Mouse (Mus musculus) liver, embryonic 14.5 days (tissue): Measurements from ENCODE around the gene Coro1b. TPM values are rescaled to one million over a fixed set of nuclear protein-coding genes. Genes with fewer than 3 reads are reported as not detected.

ENCODE experiments used
- ATAC-seq: fragments of 200-750 bp; cut with Nextera tagmentation; 2 replicates; pipeline ENCODE4 v1.8.0; 2017; ENCODE audit warnings: moderate number of reproducible peaks, mild to moderate bottlenecking, moderate library complexity; ENCODE audit not compliant: insufficient read depth
- DNase-seq, 3 experiments: peaks; one replicate each; pipeline ENCODE4 v3.0.0-alpha.2; 2012 to 2013; ENCODE audit warnings: low read depth in 3 of 3, low spot score in 3 of 3
- H3K27ac ChIP-seq: fragments of 300-500 bp; sonication (generic); 2 replicates; pipeline ENCODE4 v1.5.1; 2014; ENCODE audit warnings: moderate library complexity, mild to moderate bottlenecking, control low read depth, inconsistent platforms
- H3K27me3 ChIP-seq: fragments of 300-500 bp; sonication (generic); 2 replicates; pipeline ENCODE4 v1.6.1; 2014; ENCODE audit warnings: mild to moderate bottlenecking, low read length, moderate library complexity; ENCODE audit not compliant: control insufficient read depth, insufficient read depth
- H3K36me3 ChIP-seq: fragments of 300-500 bp; sonication (generic); replicated peaks from 2 replicates; pipeline ENCODE4 v1.6.1; 2014; ENCODE audit warnings: low read depth; ENCODE audit not compliant: control insufficient read depth, insufficient read depth
- H3K4me1 ChIP-seq, 2 experiments: fragments of 200-500 bp in 1 of 2; fragments of 300-500 bp in 1 of 2; sonication (generic) in 1 of 2; replicated peaks; 2 replicates each; pipeline ENCODE4 v1.6.1; 2012 to 2014; ENCODE audit warnings: antibody characterized with exemption in 1 of 2, inconsistent platforms in 1 of 2, low read length in 1 of 2; ENCODE audit not compliant: control insufficient read depth in 2 of 2, insufficient read depth in 2 of 2
- H3K4me2 ChIP-seq: fragments of 300-500 bp; sonication (generic); 2 replicates; pipeline ENCODE4 v1.6.1; 2014; ENCODE audit warnings: low read depth, mild to moderate bottlenecking, control low read depth, moderate library complexity
- H3K4me3 ChIP-seq, 2 experiments: fragments of 200-500 bp in 1 of 2; fragments of 300-500 bp in 1 of 2; sonication (generic) in 1 of 2; 2 replicates each; pipeline ENCODE4 v1.5.1; 2012 to 2014; ENCODE audit warnings: low read depth in 2 of 2, low read length in 2 of 2, mild to moderate bottlenecking in 2 of 2, control low read depth in 1 of 2, inconsistent platforms in 1 of 2, moderate library complexity in 1 of 2; ENCODE audit not compliant: insufficient read depth in 1 of 2
- H3K9ac ChIP-seq: fragments of 300-500 bp; sonication (generic); replicated peaks from 2 replicates; pipeline ENCODE4 v1.6.1; 2014; ENCODE audit warnings: mild to moderate bottlenecking, control low read depth, moderate library complexity
- H3K9me3 ChIP-seq: fragments of 300-500 bp; sonication (generic); 2 replicates; pipeline ENCODE4 v1.6.1; 2016; ENCODE audit warnings: low read length, mixed read lengths; ENCODE audit not compliant: control insufficient read depth
- CTCF ChIP-seq: IDR thresholded peaks from 2 replicates; pipeline ENCODE4 v1.5.1; 2016; ENCODE audit warnings: antibody characterized with exemption, low read depth, control low read depth
- EP300 ChIP-seq: IDR thresholded peaks from 2 replicates; pipeline ENCODE4 v1.6.1; 2016; ENCODE audit warnings: antibody characterized with exemption, low read depth
- WGBS: fragments of 180-500 bp; shearing (Covaris S2); extraction: QIAGEN DNeasy Blood & Tissue Kit; methylation state at CpG from one replicate; pipeline ENCODE4 v1.1.7; 2014; ENCODE audit not compliant: insufficient replicate concordance; 5-methylcytosine and 5-hydroxymethylcytosine counted together
- polyA plus RNA-seq, 2 experiments: library from polyadenylated mRNA; depleted of rRNA in 1 of 2; stranded (reverse) in 1 of 2; unstranded in 1 of 2; fragments of >200 nt; fragmentation: Nextera tagmentation in 1 of 2; extraction: Ambion mirVana in 1 of 2; gene quantifications; 2 replicates each; pipeline versions ENCODE4 v1.2.1 to v1.2.3; 2012 to 2014

Coro1b gene
- polyA plus RNA-seq, 2 experiments = 57.5 to 59.2 TPM

- DNase-seq (no peak), ATAC-seq (no peak)
- Histone ChIP-seq H3K27me3 (peaks cover 10% of the 10 kb centered on the region), H3K9ac (no peak overlapping the region), H3K4me3 (no peak overlapping the region), H3K9me3 (no peaks in the 10 kb centered on the region), H3K4me2 (no peak overlapping the region), H3K27ac (no peak overlapping the region), H3K36me3 (no peaks in the 10 kb centered on the region), H3K4me1 (no peaks in the 10 kb centered on the region)
- no peak for TF ChIP-seq EP300
- TF ChIP-seq CTCF = no peak
- 80% methylated on average over 14 of the region's 14 CpGs for WGBS
Observed at GRCm38 (mm10) chr19:4106654-4107053, 41.8 kb upstream of the Coro1b start.

GRCm38 (mm10) chr19:4108535-4108934, 39.9 kb upstream of the Coro1b start:
- Histone ChIP-seq H3K4me1 (peaks cover 3 to 9% of the 10 kb centered on the region in 2 experiments; a peak in 3 of 4 replicates), H3K4me2 (no peak overlapping the region), H3K27ac (no peak overlapping the region), H3K27me3 (no peaks in the 10 kb centered on the region), H3K9me3 (no peaks in the 10 kb centered on the region), H3K4me3 (no peak overlapping the region), H3K9ac (no peak overlapping the region), H3K36me3 (no peaks in the 10 kb centered on the region)
- 78% methylated on average over 9 of the region's 9 CpGs for WGBS
- no peak for DNase-seq
- TF ChIP-seq CTCF (no peak), EP300 (no peak)
- no peak for ATAC-seq

GRCm38 (mm10) chr19:4112063-4112960, 36.1 kb upstream of the Coro1b start:
- Histone ChIP-seq H3K9me3 (no peaks in the 10 kb centered on the region), H3K4me3 (no peak overlapping the region), H3K4me2 (no peak overlapping the region), H3K4me1 (peaks cover 9 to 13% of the 10 kb centered on the region in 2 experiments; a peak in 3 of 4 replicates), H3K9ac (no peak overlapping the region), H3K36me3 (peaks cover 16% of the 10 kb centered on the region; the same call in 1 of the 2 replicates), H3K27ac (no peak overlapping the region), H3K27me3 (no peaks in the 10 kb centered on the region)
- 83% methylated on average over 26 of the region's 26 CpGs for WGBS
- TF ChIP-seq CTCF (no peak), EP300 (no peak)
- DNase-seq = no peak
- ATAC-seq = no peak

GRCm38 (mm10) chr19:4113186-4113805, 35.1 kb upstream of the Coro1b start:
- ATAC-seq (peak; percentile 76), DNase-seq (no peak)
- TF ChIP-seq EP300 = no peak
- H3K4me3 ChIP-seq = peak overlapping the region in 1 of 2 experiments; percentile 6; a peak in 1 of 4 replicates
- H3K4me2 ChIP-seq = peak overlapping the region; percentile 45
- peak overlapping the region; percentile 25; the same call in 1 of the 2 replicates for H3K27ac ChIP-seq
- WGBS = 27% methylated on average over 13 of the region's 13 CpGs
- H3K4me1 ChIP-seq = peaks cover 9 to 13% of the 10 kb centered on the region in 2 experiments; a peak in 3 of 4 replicates
- H3K36me3 ChIP-seq = peaks cover 16% of the 10 kb centered on the region; the same call in 1 of the 2 replicates
- no peaks in the 10 kb centered on the region for H3K9me3 ChIP-seq
- H3K27me3 ChIP-seq = no peaks in the 10 kb centered on the region
- peak overlapping the region; percentile 9 for H3K9ac ChIP-seq

GRCm38 (mm10) chr19:4113806-4114230, 34.6 kb upstream of the Coro1b start:
- ATAC-seq (peak; percentile 18; the same call in 1 of the 2 replicates), DNase-seq (no peak)
- TF ChIP-seq EP300 (no peak), CTCF (no peak)
- Histone ChIP-seq H3K9ac (peak overlapping the region; percentile 9), H3K9me3 (no peaks in the 10 kb centered on the region), H3K4me3 (peak overlapping the region in 1 of 2 experiments; percentile 6; a peak in 1 of 4 replicates), H3K27me3 (no peaks in the 10 kb centered on the region), H3K36me3 (peaks cover 16% of the 10 kb centered on the region; the same call in 1 of the 2 replicates), H3K27ac (no peak overlapping the region; the same call in 1 of the 2 replicates), H3K4me1 (peaks cover 9 to 13% of the 10 kb centered on the region in 2 experiments; a peak in 3 of 4 replicates), H3K4me2 (peak overlapping the region; percentile 45)
- 13% methylated on average over 5 of the region's 5 CpGs for whole genome bisulfite sequencing
